Mouse (Mus musculus) yolk sac, embryonic 10.5 days (tissue): Measurements from ENCODE around the gene Asb3.
"Not testable (repeated sequence)": the region's sequence is repeated elsewhere in the genome, so short reads cannot be mapped to it uniquely, and the experiment has no call there.

Source experiments
- DNase-seq: peaks from one replicate; pipeline ENCODE4 v3.0.0-alpha.2; 2017; ENCODE audit warnings: low spot score

Gene Asb3

DNA sequence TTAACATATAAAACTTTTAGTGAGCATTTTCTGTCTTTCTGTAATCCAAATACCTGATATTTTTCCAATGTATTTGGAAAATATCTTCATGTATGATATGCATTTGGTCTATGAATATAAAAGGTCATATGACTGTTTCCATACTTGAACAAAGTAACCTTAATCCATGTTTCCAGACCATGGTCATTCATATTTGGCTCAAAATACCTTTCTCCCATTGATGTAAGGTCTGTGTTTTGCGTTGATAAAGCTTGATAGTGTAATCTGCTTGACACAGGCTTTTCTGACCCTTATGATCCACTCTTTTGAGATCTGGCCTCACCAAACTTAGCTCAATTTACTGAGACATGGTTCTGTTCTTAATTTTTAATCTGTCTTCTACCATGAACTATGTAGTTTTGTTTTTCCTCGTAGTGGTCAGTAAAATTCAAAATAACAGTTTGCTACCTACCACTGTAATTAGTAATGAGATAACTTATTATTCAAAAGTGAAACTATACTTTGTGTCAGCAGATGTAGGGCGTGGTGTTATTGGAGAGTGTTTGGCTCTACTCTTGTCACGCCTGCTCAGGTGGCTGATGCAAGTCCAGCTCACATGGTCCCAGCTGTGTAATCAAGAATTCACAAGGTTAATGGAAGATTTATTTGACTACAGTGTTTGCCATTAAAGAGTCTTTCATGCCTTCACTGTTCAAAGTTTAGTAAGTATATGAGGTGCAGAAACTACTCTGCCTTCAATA lies 116.1 kb downstream of the Asb3 start:
- DNase-seq = no peak

DNA sequence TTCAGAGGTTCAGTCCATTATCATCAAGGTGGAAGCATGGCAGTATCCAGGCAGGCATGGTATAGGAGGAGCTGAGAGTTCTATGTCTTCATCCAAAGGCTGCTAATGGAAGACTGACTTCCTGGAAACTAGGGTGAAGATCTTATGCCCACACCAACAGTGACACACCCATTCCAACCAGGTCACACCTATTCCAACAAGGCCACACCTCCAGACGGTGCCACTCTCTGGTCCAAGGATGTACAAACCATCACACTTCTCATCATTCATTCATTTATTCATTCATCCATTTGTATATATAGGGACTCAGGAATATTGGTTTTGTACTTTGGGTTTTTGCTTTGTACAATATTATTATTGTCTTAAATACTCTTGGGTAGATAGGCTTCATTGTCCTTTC lies 124.5 kb downstream of the Asb3 start:
- DNase-seq = not testable (repeated sequence)

DNA sequence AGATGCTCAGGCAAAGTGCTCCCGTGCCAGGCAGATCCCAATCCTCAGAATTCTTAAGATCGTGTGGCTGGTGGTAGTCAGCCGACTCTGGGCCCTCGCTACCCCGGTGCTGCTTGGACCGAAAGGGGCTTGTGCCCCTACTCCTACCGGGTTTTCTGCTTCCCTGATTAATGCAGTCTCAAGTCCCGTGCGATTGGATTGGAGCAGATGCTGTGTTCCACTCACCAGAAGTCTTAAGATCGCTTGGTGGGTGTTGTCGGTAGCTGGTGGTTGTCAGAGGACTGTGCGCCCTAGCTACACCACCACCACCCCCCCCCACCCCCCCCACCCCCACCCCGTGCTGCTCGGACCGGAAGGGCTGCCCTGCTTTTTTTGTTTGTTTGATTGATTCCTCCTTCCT lies 132.2 kb downstream of the Asb3 start:
- DNase-seq = not testable (repeated sequence)

DNA sequence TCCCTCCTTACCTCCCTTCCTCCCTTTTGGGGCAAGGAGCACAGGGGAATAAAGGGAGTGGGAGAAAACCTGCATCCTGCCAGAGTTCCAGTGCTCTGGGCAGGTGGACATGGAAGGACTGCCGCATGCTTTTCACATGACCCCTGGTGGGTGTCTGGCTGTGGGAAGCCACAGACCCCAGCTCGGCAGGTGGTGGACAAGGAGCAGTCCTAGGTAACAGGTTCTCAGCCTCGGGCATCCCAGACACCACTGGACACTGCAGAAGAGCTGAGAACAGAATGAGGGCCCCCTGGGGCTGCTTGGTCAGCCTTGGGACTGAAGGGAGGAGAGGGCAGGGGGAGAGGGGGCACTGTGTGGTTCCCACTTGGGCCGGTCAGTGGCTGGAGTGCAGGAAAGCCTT lies 149.7 kb downstream of the Asb3 start:
- DNase-seq = no peak

DNA sequence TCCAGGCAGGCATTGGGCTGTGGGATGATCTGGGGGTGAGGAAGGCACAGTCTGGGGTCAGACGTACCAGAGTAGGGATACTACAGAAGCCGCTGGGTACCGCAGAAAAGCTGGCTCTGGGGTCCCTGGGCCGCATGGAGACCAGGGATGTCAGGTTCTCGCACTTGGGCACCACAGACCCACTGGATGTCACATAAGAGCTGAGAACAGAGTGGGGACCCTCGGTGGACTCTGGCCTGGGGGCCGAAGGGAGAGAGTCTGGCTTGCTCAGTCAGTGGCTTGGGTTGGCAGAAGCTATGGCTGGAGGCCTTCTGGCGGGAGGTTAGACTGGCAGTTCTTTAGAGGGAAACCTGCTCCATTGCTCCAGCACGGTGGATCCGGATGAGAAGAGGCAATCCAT lies 204.8 kb downstream of the Asb3 start:
- DNase-seq = no peak

DNA sequence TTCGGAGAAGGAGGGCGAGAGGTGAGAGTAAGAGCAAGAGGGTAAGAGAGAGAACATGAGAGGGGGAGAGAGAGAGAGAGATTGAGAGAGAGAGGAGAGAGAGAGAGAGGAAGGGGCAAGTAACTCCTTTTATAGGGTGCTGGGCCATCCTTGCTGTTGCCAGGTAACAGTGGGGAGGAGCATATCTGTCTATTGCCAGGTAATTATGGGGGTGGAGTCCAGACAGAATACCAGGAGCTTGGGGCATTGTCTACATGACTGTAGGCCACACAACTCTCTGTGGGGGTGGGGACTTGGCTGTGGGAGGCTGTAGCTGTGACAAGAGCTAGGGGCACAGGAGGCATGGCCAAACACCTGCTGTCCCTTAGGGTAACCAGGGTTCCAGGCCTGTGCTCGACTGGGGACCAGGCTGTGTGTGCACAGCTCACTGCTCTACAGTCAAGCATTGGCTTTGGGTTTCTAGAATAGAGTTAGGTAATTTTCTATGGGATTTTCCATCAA lies 205.3 kb downstream of the Asb3 start:
- no peak for DNase-seq

DNA sequence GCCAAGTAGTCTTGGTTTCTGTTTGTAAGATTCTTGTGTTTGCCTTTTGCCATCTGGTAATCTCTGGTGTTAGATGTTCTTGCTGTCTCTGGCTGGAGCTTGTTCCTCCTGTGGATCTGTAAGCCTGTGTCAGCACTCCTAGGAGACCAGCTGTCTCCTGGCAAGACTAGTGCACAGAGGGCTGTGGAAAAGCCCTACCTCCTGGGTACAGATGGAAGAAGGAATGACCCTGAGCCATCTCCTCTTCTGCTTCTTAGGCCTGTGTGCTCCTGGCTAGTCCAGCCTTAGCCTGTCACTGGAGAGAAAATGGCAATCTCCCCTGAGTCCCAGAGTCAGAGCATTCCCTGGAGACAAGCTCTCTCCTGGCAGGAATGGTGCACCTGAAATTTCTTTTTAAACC lies 214.3 kb downstream of the Asb3 start:
- DNase-seq = not testable (repeated sequence)

DNA sequence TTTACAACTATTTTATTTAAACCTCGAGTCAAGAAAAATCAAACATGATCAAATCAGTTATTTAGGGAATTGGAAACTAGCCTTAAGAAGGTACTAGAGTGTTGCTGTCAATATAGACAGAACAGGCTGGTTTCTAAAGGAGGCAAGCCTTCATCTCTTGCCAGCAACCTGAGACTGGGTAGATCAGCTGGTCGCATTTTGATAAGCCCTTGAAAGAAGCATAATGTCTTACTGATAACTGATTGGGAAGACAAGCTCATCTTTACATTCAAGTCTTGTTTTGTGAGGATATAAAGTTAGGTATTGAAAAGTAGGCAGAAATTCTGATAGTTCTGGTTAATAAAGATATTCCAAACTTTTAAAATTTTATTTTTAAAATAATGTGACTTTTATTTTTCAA lies 217.0 kb downstream of the Asb3 start:
- DNase-seq = no peak

DNA sequence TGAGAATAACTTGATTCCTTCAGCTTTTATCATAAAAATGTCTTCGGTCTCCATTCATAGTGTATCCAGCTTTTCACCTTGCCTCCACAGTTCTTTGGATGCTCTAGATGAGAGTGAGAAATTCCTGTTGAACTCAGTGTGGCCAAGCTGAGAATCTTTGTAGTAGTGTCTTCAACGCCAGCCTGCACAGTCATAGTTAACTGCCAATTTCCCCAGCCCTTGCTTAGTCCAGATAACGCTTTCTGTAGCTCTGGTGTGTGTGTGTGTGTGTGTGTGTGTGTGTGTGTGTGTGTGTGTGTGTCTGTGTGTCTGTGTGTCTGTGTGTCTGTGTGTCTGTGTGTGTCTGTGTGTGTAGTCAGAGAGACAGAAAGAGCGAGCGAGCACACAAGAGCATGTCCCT lies 220.1 kb downstream of the Asb3 start:
- no peak for DNase-seq

DNA sequence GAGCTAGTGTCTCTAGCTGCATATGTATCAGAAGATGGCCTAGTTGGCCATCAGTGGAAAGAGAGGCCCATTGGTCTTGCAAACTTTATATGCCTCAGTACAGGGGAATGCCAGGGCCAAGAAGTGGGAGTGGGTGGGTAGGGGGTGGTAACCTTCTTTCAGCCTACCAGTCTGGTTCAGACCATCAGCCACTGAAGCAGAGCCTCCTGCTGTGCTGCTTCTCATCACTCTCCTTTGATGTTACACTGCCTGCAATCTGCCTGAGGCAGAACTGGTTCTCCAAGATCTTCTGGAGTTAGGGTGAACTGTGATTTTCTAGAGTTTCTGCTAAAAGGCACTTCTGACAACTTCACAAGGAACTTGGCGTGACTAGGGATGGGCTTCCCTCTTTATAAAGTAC lies 241.7 kb downstream of the Asb3 start:
- DNase-seq = not testable (repeated sequence)

DNA sequence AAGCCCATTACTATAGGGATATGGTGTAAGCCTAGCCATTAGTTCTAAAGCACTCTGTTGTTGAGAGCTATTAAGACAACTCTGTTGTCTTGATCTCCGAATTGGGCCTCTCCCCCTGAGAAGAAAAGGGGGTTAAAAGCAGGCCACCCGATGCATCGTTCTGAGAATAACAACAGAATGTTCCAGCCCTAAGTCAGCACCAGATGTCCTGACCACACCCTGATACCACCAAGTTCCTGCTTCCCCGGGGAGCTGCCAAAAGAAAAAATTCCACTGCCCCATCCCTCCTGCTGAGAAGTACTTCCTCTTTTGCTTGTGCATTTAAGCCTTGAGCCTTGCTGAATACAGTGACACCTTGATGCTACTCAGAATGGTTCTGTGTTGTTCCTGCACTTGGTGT lies 248.5 kb downstream of the Asb3 start:
- DNase-seq = not testable (repeated sequence)

DNA sequence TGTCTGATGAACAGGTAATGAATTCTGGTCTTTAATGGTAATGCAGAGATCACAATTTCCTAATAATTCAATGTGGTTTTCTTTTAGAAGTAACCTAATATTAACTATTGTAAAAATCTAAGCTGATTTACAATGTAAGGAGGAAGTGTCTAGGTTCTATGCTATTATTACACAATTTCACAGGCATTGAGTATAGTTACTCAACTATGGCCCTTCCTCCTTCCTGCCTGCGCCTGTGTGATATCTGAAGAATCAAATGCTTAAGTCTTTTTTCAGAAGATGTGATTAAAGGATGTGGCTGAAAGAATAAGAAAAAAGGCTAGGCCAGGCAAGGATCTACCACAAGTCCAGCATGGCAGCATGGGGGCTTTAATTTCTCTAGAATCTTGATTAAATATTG lies 249.6 kb downstream of the Asb3 start:
- not testable (repeated sequence) for DNase-seq

DNA sequence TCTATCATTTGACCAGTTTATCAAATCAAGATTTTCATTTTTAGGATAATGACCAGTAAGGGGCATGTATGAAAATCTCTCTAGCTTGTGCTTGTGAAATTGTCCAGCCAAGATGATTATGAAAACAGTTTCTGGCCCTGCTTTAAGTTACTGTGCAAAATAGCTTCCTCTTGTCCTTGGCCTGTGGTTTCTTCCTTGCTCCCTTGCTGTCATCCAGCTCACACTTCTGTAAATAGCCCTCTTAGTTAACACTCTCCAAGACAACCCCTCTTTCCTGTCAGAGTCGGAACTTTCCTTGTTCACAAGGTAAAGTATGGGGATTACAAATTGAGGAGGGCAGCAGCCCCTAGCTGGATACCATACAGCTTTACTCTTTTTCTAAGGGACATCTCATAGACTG lies 253.2 kb downstream of the Asb3 start:
- not testable (repeated sequence) for DNase-seq
